Mouse (Mus musculus) megakaryocyte, embryonic 14.5 days (primary cell): Measurements from ENCODE around the gene Fthl17a. TPM values are rescaled to one million over a fixed set of nuclear protein-coding genes. Genes with fewer than 3 reads are reported as not detected.

Experiments used
- H3K27me3 ChIP-seq: replicated peaks from 2 replicates; pipeline ENCODE3; 2012; ENCODE audit warnings: inconsistent platforms
- H3K36me3 ChIP-seq: replicated peaks from 2 replicates; pipeline ENCODE3; 2012; ENCODE audit warnings: low read length, inconsistent platforms, mixed read lengths
- H3K4me1 ChIP-seq: 2 replicates; pipeline ENCODE4 v1.6.1; 2012; ENCODE audit warnings: inconsistent platforms
- H3K4me3 ChIP-seq: replicated peaks from 2 replicates; pipeline ENCODE3; 2012; ENCODE audit warnings: moderate library complexity, mild to moderate bottlenecking, inconsistent platforms
- H3K9me3 ChIP-seq: 2 replicates; pipeline ENCODE4 v1.6.1; 2012; ENCODE audit warnings: inconsistent platforms
- FLI1 ChIP-seq: IDR thresholded peaks from 2 replicates; pipeline ENCODE4 v1.6.1; 2012; ENCODE audit warnings: low read length, inconsistent platforms, mixed read lengths
- GATA1 ChIP-seq: IDR thresholded peaks from 3 replicates; pipeline ENCODE4 v1.6.1; 2012; ENCODE audit warnings: mixed read lengths, low read length, inconsistent platforms, borderline replicate concordance
- polyA plus RNA-seq: library from polyadenylated mRNA; stranded (reverse); fragments of >175 nt; gene quantifications from 2 replicates; pipeline ENCODE4 v1.2.3, GENCODE M21; 2012; ENCODE audit warnings: low replicate concordance; ENCODE audit not compliant: insufficient read depth

Gene Fthl17a
- polyA plus RNA-seq = not detected in 2 replicates

- Histone ChIP-seq H3K27me3 (peaks cover 2% of the 10 kb centered on the region), H3K4me3 (no peak within 1 kb of the TSS), H3K36me3 (no peaks in the 10 kb centered on the region), H3K4me1 (no peaks in the 10 kb centered on the region), H3K9me3 (0 out of 2 replicates have a peak, but pooled peaks cover 4% of the 10 kb centered on the region)
- TF ChIP-seq GATA1 (no peak), FLI1 (no peak)
Measured at GRCm38 (mm10) chrX:85249379-85249778, at the start of gene Fthl17a. TSS of gene Fthl17a (plus strand) at chrX:85249679.

GRCm38 (mm10) chrX:85207001-85207400, 42.5 kb upstream of the Fthl17a start:
- Histone ChIP-seq H3K4me3 (no peak overlapping the region), H3K4me1 (no peaks in the 10 kb centered on the region), H3K36me3 (no peaks in the 10 kb centered on the region), H3K9me3 (no peaks in the 10 kb centered on the region), H3K27me3 (peaks cover 11% of the 10 kb centered on the region)
- no peak for TF ChIP-seq GATA1
- TF ChIP-seq FLI1 = no peak

GRCm38 (mm10) chrX:85226883-85227282, 22.6 kb upstream of the Fthl17a start:
- no peaks in the 10 kb centered on the region for H3K36me3 ChIP-seq
- H3K4me3 ChIP-seq = no peak overlapping the region
- no peaks in the 10 kb centered on the region for H3K9me3 ChIP-seq
- no peaks in the 10 kb centered on the region for H3K4me1 ChIP-seq
- no peak for TF ChIP-seq FLI1
- no peak for TF ChIP-seq GATA1
- no peaks in the 10 kb centered on the region for H3K27me3 ChIP-seq

GRCm38 (mm10) chrX:85271821-85272220, 22.3 kb downstream of the Fthl17a start:
- H3K4me1 ChIP-seq = no peaks in the 10 kb centered on the region
- H3K9me3 ChIP-seq = peaks cover 8% of the 10 kb centered on the region; the same call in 1 of the 2 replicates
- H3K36me3 ChIP-seq = no peaks in the 10 kb centered on the region
- no peak overlapping the region for H3K4me3 ChIP-seq
- peaks cover 13% of the 10 kb centered on the region for H3K27me3 ChIP-seq
- TF ChIP-seq GATA1 (no peak), FLI1 (no peak)

- Histone ChIP-seq H3K27me3 (peaks cover 13% of the 10 kb centered on the region), H3K4me3 (no peak overlapping the region), H3K9me3 (peaks cover 8% of the 10 kb centered on the region; the same call in 1 of the 2 replicates), H3K4me1 (no peaks in the 10 kb centered on the region), H3K36me3 (no peaks in the 10 kb centered on the region)
- TF ChIP-seq FLI1 = no peak
- TF ChIP-seq GATA1 = no peak
Measured at GRCm38 (mm10) chrX:85272296-85272695, 22.8 kb downstream of the Fthl17a start.

GRCm38 (mm10) chrX:85289846-85290245, 40.4 kb downstream of the Fthl17a start:
- Histone ChIP-seq H3K9me3 (peaks cover 11% of the 10 kb centered on the region; the same call in 1 of the 2 replicates), H3K36me3 (no peaks in the 10 kb centered on the region), H3K4me3 (no peak overlapping the region), H3K4me1 (no peaks in the 10 kb centered on the region), H3K27me3 (peaks cover 9% of the 10 kb centered on the region)
- TF ChIP-seq FLI1 = no peak
- TF ChIP-seq GATA1 = no peak

GRCm38 (mm10) chrX:85292781-85293180, 43.3 kb downstream of the Fthl17a start:
- no peaks in the 10 kb centered on the region for H3K36me3 ChIP-seq
- H3K9me3 ChIP-seq = peaks cover 8% of the 10 kb centered on the region; the same call in 1 of the 2 replicates
- peaks cover 9% of the 10 kb centered on the region for H3K27me3 ChIP-seq
- no peaks in the 10 kb centered on the region for H3K4me1 ChIP-seq
- TF ChIP-seq GATA1 (no peak), FLI1 (no peak)
- H3K4me3 ChIP-seq = no peak overlapping the region

- H3K36me3 ChIP-seq = no peaks in the 10 kb centered on the region
- TF ChIP-seq GATA1 (no peak), FLI1 (no peak)
- H3K9me3 ChIP-seq = peaks cover 8% of the 10 kb centered on the region; the same call in 1 of the 2 replicates
- H3K27me3 ChIP-seq = peaks cover 9% of the 10 kb centered on the region
- H3K4me3 ChIP-seq = no peak overlapping the region
- H3K4me1 ChIP-seq = no peaks in the 10 kb centered on the region
Measured at GRCm38 (mm10) chrX:85294001-85294400, 44.5 kb downstream of the Fthl17a start.

- Histone ChIP-seq H3K4me1 (no peaks in the 10 kb centered on the region), H3K9me3 (no peaks in the 10 kb centered on the region), H3K27me3 (peaks cover 3% of the 10 kb centered on the region), H3K4me3 (no peak overlapping the region), H3K36me3 (no peaks in the 10 kb centered on the region)
- TF ChIP-seq FLI1 (no peak), GATA1 (no peak)
Measured at GRCm38 (mm10) chrX:85304674-85305073, 55.2 kb downstream of the Fthl17a start.

- Histone ChIP-seq H3K36me3 (no peaks in the 10 kb centered on the region), H3K9me3 (no peaks in the 10 kb centered on the region), H3K4me1 (no peaks in the 10 kb centered on the region), H3K27me3 (peaks cover 11% of the 10 kb centered on the region), H3K4me3 (no peak overlapping the region)
- TF ChIP-seq GATA1 = no peak
- no peak for TF ChIP-seq FLI1
Measured at GRCm38 (mm10) chrX:85318576-85318975, 69.1 kb downstream of the Fthl17a start.

- Histone ChIP-seq H3K9me3 (no peaks in the 10 kb centered on the region), H3K36me3 (no peaks in the 10 kb centered on the region), H3K27me3 (peaks cover 11% of the 10 kb centered on the region), H3K4me1 (no peaks in the 10 kb centered on the region), H3K4me3 (no peak overlapping the region)
- TF ChIP-seq FLI1 = no peak
- no peak for TF ChIP-seq GATA1
Measured at GRCm38 (mm10) chrX:85319193-85319592, 69.7 kb downstream of the Fthl17a start.
